Mouse (Mus musculus): ENCODE measurements around the gene Raph1. TPM values are rescaled to one million over a fixed set of nuclear protein-coding genes. Genes with fewer than 3 reads are reported as not detected.

The Raph1 gene
- 40.3 and 48.0 TPM in 2 replicates for total RNA-seq (2014; rRNA removed)
- 12.9 and 15.6 TPM in 2 replicates for polyA plus RNA-seq (2015; fragmentation: Nextera tagmentation; extraction: Ambion mirVana)

DNA sequence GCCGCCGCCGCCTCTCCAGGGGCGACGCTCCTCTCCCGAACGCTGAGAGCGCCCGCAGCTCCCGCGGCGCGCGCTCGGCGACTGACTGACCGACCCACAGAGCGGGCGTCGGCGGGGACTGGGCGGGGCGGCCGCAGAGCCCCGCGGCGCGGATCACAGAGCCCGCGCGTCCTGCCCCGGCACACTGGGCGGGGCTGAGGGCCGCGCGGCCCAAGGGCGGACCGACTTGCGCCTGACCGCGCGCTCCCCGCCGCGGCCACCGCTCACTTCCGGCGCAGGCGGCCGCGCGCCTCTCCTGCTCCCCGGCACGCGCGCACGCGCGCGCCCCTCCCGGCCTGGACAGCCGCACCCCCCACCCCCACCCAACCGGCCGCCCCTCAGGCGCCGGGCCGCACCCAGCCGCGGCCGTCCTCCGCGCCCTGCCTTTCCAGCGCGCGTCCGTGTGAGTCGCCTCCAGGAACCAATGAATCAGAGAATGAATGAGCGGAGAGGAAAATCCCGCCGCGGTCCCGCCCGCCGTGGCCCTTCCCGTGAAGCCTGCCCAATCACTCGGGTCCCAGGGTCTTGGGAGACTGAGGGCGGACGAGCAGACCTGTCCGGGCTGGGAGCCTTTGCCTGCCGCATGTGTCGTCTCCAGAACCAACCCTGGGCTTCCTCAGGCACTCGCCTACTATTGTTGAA, at the start of gene Raph1:
Raph1 (minus strand) TSS at position 474 of the 681 bp plus-strand sequence.
- peak within 1 kb of the TSS; percentile 99 for H3K9ac ChIP-seq (replicated peaks; ENCODE audit: low read length, poor library complexity, severe bottlenecking)
- ATAC-seq (ENCODE audit: low FRiP score) (peak; percentile 94), DNase-seq (ENCODE audit: low spot score) (peak; percentile 93)
- H3K27me3 ChIP-seq (ENCODE audit: insufficient read depth, low read length): no peaks in the 10 kb centered on the region
- no peaks in the 10 kb centered on the region for H3K4me1 ChIP-seq (ENCODE audit: insufficient read depth, low read length)
- peak within 1 kb of the TSS; percentile 98 for H3K4me3 ChIP-seq (ENCODE audit: low read depth, low read length)
- no peaks in the 10 kb centered on the region for H3K36me3 ChIP-seq (ENCODE audit: insufficient read depth, low read length)
- TF ChIP-seq CTCF (IDR thresholded peaks at IDR 0.05): no peak
- 1% methylated on average over 48 of the region's 92 CpGs for WGBS
- H3K27ac ChIP-seq (ENCODE audit: low read depth, low read length): peak within 1 kb of the TSS; percentile 95
- no peaks in the 10 kb centered on the region for H3K9me3 ChIP-seq (ENCODE audit: low read length)
- peak within 1 kb of the TSS; percentile 68 for H3K4me2 ChIP-seq (ENCODE audit: low read depth, low read length, poor library complexity, severe bottlenecking)

DNA sequence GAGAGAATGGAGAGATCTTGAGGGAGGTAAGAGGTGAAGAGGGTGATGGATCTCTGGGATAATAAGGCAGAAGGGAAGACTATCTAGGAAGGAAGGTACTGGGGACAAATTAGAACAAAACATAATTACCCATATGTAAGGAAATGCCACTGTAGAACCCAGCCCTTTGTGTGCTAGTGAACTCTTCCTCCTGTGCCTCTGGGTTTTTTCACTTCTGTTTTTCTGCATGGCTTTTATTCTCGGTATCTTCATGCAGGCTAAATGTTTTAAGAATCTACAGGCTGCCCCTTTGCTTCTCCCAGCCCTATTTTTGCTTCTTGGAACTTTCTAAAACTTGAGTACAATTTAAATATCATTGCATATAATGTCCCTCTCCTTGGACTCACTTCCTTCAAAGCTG, 48.8 kb upstream of the Raph1 start:
- no peaks in the 10 kb centered on the region for H3K4me1 ChIP-seq (ENCODE audit: insufficient read depth, low read length)
- ATAC-seq (ENCODE audit: low FRiP score) (no peak), DNase-seq (ENCODE audit: low spot score) (no peak)
- no peaks in the 10 kb centered on the region for H3K36me3 ChIP-seq (ENCODE audit: insufficient read depth, low read length)
- 83% methylated on average over 1 of the region's 1 CpGs for WGBS
- H3K4me2 ChIP-seq (ENCODE audit: low read depth, low read length, poor library complexity, severe bottlenecking): no peak overlapping the region
- no peaks in the 10 kb centered on the region for H3K27me3 ChIP-seq (ENCODE audit: insufficient read depth, low read length)
- H3K4me3 ChIP-seq (ENCODE audit: low read depth, low read length): no peak overlapping the region
- H3K9me3 ChIP-seq (ENCODE audit: low read length): no peaks in the 10 kb centered on the region
- no peak overlapping the region for H3K27ac ChIP-seq (ENCODE audit: low read depth, low read length)
- no peak for TF ChIP-seq CTCF (IDR thresholded peaks at IDR 0.05)
- no peak overlapping the region for H3K9ac ChIP-seq (replicated peaks; ENCODE audit: low read length, poor library complexity, severe bottlenecking)

DNA sequence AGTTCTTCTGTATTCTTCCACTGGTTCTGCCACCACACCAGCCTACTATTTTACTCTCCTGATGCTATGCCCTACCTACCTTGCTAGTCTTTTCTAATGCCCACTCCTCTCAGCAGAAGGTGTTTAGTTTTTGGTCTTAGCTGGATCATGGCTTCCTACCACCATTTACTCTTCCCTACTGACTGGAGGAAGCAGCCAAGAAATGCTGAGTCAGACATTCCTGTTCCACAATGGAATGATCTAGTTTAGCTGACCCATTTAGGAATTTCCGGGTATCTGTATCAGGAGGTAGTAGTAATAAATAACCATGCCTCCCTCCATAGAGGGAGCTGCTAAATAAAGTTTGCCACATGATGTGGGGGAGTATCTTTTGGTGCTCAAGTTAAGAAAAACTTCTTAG, 48.0 kb upstream of the Raph1 start:
- ATAC-seq (ENCODE audit: low FRiP score): no peak

DNA sequence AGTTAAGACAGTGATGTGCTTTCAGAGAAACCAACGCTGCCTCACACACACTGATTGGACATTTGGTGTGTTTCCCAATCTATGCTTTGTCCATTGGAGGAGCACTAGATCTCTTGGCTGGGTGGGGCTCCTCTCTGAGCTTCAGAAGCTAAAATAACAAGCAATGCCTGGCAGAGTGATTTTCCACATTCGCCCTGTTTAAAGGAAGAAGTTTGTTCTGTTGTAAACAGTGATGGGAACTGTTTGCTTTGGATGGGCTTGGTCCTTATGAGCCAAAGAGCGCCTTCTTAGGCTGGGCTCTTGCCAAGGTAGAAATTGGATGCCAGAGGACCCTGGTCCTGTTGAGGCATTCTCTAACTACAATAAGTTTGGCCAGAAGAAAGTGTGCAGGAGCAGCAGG, 45.1 kb upstream of the Raph1 start:
- DNase-seq (ENCODE audit: low spot score): no peak
- 86% methylated on average over 3 of the region's 3 CpGs for WGBS
- no peak overlapping the region for H3K27ac ChIP-seq (ENCODE audit: low read depth, low read length)
- no peak for TF ChIP-seq CTCF (IDR thresholded peaks at IDR 0.05)
- ATAC-seq (ENCODE audit: low FRiP score): no peak
- no peak overlapping the region for H3K4me2 ChIP-seq (ENCODE audit: low read depth, low read length, poor library complexity, severe bottlenecking)
- H3K27me3 ChIP-seq (ENCODE audit: insufficient read depth, low read length): no peaks in the 10 kb centered on the region
- H3K4me3 ChIP-seq (ENCODE audit: low read depth, low read length): no peak overlapping the region
- no peaks in the 10 kb centered on the region for H3K36me3 ChIP-seq (ENCODE audit: insufficient read depth, low read length)
- H3K4me1 ChIP-seq (ENCODE audit: insufficient read depth, low read length): no peaks in the 10 kb centered on the region
- H3K9ac ChIP-seq (replicated peaks; ENCODE audit: low read length, poor library complexity, severe bottlenecking): no peak overlapping the region
- H3K9me3 ChIP-seq (ENCODE audit: low read length): no peaks in the 10 kb centered on the region

More for the DNA sequence above, 48.0 kb upstream of the Raph1 start:
- H3K27me3 ChIP-seq (ENCODE audit: insufficient read depth, low read length): no peaks in the 10 kb centered on the region
- no peak overlapping the region for H3K9ac ChIP-seq (replicated peaks; ENCODE audit: low read length, poor library complexity, severe bottlenecking)
- H3K27ac ChIP-seq (ENCODE audit: low read depth, low read length): no peak overlapping the region
- no peak overlapping the region for H3K4me2 ChIP-seq (ENCODE audit: low read depth, low read length, poor library complexity, severe bottlenecking)
- TF ChIP-seq CTCF (IDR thresholded peaks at IDR 0.05): no peak
- DNase-seq (ENCODE audit: low spot score): no peak
- H3K4me3 ChIP-seq (ENCODE audit: low read depth, low read length): no peak overlapping the region
- no peaks in the 10 kb centered on the region for H3K36me3 ChIP-seq (ENCODE audit: insufficient read depth, low read length)
- 81% methylated on average over 1 of the region's 1 CpGs for WGBS
- H3K9me3 ChIP-seq (ENCODE audit: low read length): no peaks in the 10 kb centered on the region
- H3K4me1 ChIP-seq (ENCODE audit: insufficient read depth, low read length): no peaks in the 10 kb centered on the region

DNA sequence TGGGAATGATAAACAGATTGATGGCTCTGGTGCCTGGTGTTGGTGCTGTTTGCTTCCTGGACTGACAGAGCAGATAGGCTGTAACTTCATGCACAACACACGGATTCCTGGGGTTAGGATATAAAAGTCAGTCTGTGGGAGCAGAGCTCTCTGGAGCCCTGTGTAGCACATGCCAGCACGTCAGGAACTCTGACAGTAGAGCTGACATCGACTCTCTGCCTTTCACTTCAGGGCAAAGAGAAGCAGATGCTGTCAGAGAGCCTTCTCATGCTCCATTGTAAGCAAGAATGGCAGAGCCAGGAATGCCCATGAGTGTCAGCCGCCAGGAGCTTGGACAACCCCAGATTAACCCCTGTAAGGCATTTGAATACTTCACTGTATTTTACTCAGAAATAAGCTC, 43.7 kb upstream of the Raph1 start:
- TF ChIP-seq CTCF (IDR thresholded peaks at IDR 0.05): no peak
- Histone ChIP-seq H3K4me1 (ENCODE audit: insufficient read depth, low read length) (no peaks in the 10 kb centered on the region), H3K27ac (ENCODE audit: low read depth, low read length) (no peak overlapping the region), H3K27me3 (ENCODE audit: insufficient read depth, low read length) (no peaks in the 10 kb centered on the region), H3K4me2 (ENCODE audit: low read depth, low read length, poor library complexity, severe bottlenecking) (no peak overlapping the region), H3K9ac (replicated peaks; ENCODE audit: low read length, poor library complexity, severe bottlenecking) (no peak overlapping the region), H3K36me3 (ENCODE audit: insufficient read depth, low read length) (no peaks in the 10 kb centered on the region), H3K4me3 (ENCODE audit: low read depth, low read length) (no peak overlapping the region), H3K9me3 (ENCODE audit: low read length) (no peaks in the 10 kb centered on the region)
- DNase-seq (ENCODE audit: low spot score) (no peak), ATAC-seq (ENCODE audit: low FRiP score) (no peak)
- WGBS: 50% methylated on average over 4 of the region's 4 CpGs

DNA sequence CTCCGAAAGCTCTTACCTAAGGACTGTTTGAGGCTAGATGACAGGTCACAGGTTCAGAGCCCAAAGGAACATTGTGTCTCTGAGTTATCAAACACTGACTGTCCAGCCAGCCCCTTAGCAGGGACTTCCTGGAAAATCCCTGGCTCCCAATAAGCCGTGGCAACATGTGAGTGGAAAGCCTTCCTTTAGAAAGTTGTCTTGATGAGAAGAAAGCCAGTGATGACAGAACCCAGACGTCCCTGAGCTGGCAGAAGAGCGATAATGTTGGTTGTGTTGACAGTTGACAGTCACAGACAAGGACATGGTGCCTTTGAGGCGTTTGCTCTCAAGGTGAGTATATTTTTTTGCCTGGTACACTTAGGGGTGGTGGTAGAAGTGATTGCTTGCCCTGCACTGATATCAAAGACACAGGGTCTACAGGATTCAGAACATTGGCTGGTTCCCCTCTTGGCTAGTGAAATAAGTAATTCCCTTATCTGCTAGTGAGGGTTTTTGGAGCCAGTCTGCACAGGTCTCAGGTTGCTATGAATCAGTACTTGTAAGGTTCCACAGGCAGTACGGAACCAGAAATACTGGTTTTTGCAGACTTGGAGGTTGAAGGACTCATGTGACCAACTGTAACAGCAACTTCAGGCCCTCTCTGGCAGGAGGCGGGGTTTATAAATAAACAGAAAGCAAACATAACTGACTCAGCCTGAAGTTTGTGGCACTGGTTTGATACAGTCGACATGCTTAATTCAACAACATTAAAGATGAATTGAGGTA, 42.3 kb upstream of the Raph1 start:
- Histone ChIP-seq H3K9ac (replicated peaks; ENCODE audit: low read length, poor library complexity, severe bottlenecking) (no peak overlapping the region), H3K27me3 (ENCODE audit: insufficient read depth, low read length) (no peaks in the 10 kb centered on the region), H3K9me3 (ENCODE audit: low read length) (no peaks in the 10 kb centered on the region), H3K36me3 (ENCODE audit: insufficient read depth, low read length) (no peaks in the 10 kb centered on the region), H3K27ac (ENCODE audit: low read depth, low read length) (no peak overlapping the region), H3K4me1 (ENCODE audit: insufficient read depth, low read length) (no peaks in the 10 kb centered on the region), H3K4me2 (ENCODE audit: low read depth, low read length, poor library complexity, severe bottlenecking) (no peak overlapping the region), H3K4me3 (ENCODE audit: low read depth, low read length) (no peak overlapping the region)
- ATAC-seq (ENCODE audit: low FRiP score) (no peak), DNase-seq (ENCODE audit: low spot score) (no peak)
- no peak for TF ChIP-seq CTCF (IDR thresholded peaks at IDR 0.05)
- 91% methylated on average over 8 of the region's 8 CpGs for WGBS
